Mouse (Mus musculus): Measurements from ENCODE around the gene Psg27. TPM values are rescaled to one million over a fixed set of nuclear protein-coding genes. Genes with fewer than 3 reads are reported as not detected.
"Not testable (repeated sequence)": the region's sequence is repeated elsewhere in the genome, so short reads cannot be mapped to it uniquely, and the experiment has no call there.

Psg27 gene
- not detected in 2 replicates for polyA plus RNA-seq (2016; fragmentation: Nextera tagmentation; extraction: Ambion mirVana)

DNA sequence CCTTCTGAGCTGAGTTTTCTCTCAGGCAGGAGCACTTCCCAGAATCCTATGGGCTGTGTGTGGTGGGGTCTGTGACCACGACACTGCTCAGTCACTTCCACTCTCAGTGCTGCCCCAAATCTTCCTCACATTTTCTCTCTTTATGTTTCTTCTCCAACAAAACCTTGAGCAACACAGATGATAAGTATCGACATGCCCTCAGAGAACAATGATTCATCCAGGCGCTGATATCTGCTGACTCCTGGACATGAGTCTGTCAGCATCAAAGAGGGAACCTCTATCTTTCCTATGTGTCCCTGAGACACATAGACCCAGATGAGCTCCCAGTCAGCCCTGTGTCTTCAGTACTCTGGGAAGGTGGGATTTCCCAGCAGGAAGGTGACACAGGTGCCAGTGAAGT is at the start of gene Psg27:
Psg27 (minus strand) TSS at position 101 of the 400 bp plus-strand sequence.
- Histone ChIP-seq H3K27ac (replicated peaks) (no peak within 1 kb of the TSS), H3K4me1 (no peaks in the 10 kb centered on the region), H3K36me3 (replicated peaks) (no peaks in the 10 kb centered on the region), H3K9me3 (peaks cover 17% of the 10 kb centered on the region; the same call in 1 of the 2 replicates), H3K27me3 (replicated peaks; ENCODE audit: low read depth, poor library complexity, severe bottlenecking) (no peaks in the 10 kb centered on the region), H3K4me3 (no peak within 1 kb of the TSS)
- 91% methylated on average over 3 of the region's 3 CpGs for WGBS
- DNase-seq (ENCODE audit: low spot score): no peak

DNA sequence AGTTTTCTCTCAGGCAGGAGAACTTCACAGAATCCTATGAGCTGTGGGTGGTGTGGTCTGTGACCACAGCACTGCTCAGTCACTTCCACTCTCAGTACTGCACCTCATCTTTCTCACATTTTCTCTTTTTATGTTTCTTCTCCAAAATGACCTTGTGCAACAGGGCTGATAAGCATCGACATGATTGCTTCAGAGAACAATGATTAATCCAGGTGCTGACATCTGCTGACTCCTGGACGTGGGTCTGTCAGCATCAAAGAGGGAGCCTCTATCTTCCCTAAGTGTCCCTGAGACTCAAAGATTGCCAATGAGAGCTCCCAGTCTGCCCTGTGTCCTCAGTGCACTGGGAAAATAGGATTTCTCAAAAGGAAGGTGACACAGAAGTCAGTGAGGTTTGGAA is 49.3 kb upstream of the Psg27 start, which contains the start of gene Psg23:
Psg23 (minus strand) TSS at position 101 of the 400 bp plus-strand sequence.
- H3K27ac ChIP-seq (replicated peaks): not testable (repeated sequence)

DNA sequence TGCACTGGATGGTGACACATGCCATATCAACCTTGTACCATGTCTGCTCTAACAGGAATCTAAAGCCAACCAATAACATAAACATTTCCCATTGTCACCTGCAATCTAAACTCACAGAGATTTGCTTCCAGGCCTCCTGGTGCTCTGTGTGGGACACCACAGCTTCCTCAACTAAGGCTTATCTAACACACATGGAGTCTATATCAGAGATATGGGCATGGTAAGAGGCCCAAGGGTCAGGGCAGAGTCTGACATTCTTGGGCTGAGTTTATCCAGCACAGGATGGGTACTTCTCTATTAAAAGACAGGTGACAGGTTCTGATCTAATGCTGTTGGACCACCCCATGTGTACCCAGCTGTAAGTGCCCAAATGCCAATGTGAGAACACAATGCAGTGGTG is 7.3 kb downstream of the Psg27 start:
- no peaks in the 10 kb centered on the region for H3K36me3 ChIP-seq (replicated peaks)
- H3K27me3 ChIP-seq (replicated peaks; ENCODE audit: low read depth, poor library complexity, severe bottlenecking): no peaks in the 10 kb centered on the region
- peaks cover 6% of the 10 kb centered on the region for H3K9me3 ChIP-seq
- no peak overlapping the region for H3K27ac ChIP-seq (replicated peaks)
- no peak overlapping the region for H3K4me3 ChIP-seq
- DNase-seq (ENCODE audit: low spot score): no peak
- H3K4me1 ChIP-seq: no peaks in the 10 kb centered on the region

More for the DNA sequence above, 49.3 kb upstream of the Psg27 start, which contains the start of gene Psg23:
- H3K4me1 ChIP-seq; H3K27me3 ChIP-seq (replicated peaks; ENCODE audit: low read depth, poor library complexity, severe bottlenecking); H3K4me3 ChIP-seq; DNase-seq (ENCODE audit: low spot score); H3K9me3 ChIP-seq; H3K36me3 ChIP-seq (replicated peaks): not testable (repeated sequence)
- WGBS: 66% methylated on average over 2 of the region's 2 CpGs

DNA sequence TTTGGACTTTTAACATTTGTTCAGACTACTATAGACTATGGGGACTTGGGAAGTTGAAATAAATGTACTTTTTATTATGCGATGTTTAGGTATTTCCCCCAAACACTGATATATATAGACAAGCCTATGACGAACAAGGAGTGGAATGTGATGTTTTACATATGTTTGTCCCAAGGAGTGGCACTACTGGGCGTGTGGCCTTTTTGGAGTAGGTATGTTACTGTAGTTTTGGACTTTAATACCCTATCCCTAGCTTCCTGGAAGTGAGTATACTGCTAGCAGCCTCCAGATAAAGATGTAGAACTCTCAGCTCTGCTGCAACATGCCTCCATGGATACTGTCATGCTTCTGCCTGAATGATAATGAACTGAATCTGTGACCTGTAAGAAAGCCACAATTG is 11.4 kb downstream of the Psg27 start:
- not testable (repeated sequence) for DNase-seq (ENCODE audit: low spot score); H3K27ac ChIP-seq (replicated peaks); H3K36me3 ChIP-seq (replicated peaks); H3K4me3 ChIP-seq; H3K27me3 ChIP-seq (replicated peaks; ENCODE audit: low read depth, poor library complexity, severe bottlenecking); H3K4me1 ChIP-seq; H3K9me3 ChIP-seq
- WGBS: 82% methylated on average over 3 of the region's 3 CpGs

DNA sequence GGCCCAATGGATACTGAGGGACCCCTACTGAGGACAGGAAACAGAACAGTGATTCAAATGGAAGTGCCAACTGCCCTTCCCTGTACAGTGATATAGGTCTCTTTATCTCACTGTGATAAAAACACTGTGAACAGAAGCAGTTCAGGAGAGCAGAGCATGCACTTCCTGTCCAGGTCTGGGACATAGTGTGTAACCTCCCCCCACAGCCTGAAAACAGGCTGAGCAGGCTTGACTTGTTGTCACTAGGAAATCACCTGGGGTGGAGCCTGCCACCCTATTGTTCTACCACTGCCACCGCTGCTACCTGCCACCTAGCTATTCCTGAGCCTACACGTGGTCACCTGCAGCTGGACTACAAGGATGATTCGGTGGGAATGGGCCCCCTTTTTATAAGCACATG is 33.7 kb downstream of the Psg27 start:
- no peak overlapping the region for H3K4me3 ChIP-seq
- no peak for DNase-seq (ENCODE audit: low spot score)
- H3K27me3 ChIP-seq (replicated peaks; ENCODE audit: low read depth, poor library complexity, severe bottlenecking): no peaks in the 10 kb centered on the region
- H3K9me3 ChIP-seq: peaks cover 11% of the 10 kb centered on the region
- H3K36me3 ChIP-seq (replicated peaks): no peaks in the 10 kb centered on the region
- no peaks in the 10 kb centered on the region for H3K4me1 ChIP-seq
- H3K27ac ChIP-seq (replicated peaks): no peak overlapping the region
- whole genome bisulfite sequencing: 51% methylated on average over 3 of the region's 3 CpGs

DNA sequence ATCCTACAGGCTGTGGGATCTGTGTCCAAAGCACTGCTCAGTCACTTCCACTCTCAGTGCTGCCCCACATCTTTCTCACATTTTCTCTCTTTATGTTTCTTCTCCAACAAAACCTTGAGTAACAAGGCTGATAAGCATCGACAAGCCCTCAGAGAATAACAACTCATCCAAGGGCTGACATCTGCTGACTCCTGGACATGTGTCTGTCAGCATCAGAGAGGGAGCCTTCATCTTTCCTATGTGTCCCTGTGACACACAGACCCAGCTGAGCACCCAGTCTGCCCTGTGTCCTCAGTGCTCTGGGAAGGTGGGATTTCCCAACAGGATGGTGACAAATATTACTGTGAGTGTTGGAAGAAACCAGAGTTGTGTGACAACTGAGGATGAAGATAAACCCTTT is 34.9 kb downstream of the Psg27 start, which contains the start of gene Psg25:
Psg25 (minus strand) TSS at position 101 of the 400 bp plus-strand sequence.
- Histone ChIP-seq H3K27me3 (replicated peaks; ENCODE audit: low read depth, poor library complexity, severe bottlenecking) (no peaks in the 10 kb centered on the region), H3K9me3 (peaks cover 11% of the 10 kb centered on the region), H3K4me1 (no peaks in the 10 kb centered on the region), H3K4me3 (no peak within 1 kb of the TSS), H3K27ac (replicated peaks) (no peak within 1 kb of the TSS), H3K36me3 (replicated peaks) (no peaks in the 10 kb centered on the region)
- DNase-seq (ENCODE audit: low spot score): no peak
- 88% methylated on average over 1 of the region's 1 CpGs for WGBS

DNA sequence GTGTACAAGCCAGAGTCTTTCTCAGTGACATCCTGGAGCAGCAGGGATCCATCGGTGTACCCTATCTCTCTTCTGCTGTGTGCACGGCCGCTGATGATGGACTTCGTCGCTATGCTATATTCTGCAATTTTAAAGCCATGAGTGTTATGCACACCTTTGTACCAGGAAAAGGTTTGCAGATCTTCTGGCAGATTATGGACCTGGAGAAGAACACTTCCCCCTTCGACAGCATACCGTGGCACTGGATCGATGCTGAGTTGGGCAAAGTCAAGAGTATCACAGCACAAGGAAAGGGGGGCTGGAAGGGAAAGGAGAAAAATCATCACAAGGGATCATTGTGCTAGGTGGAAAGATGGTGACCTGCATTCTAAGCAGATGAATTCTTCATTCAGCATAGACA is 42.4 kb downstream of the Psg27 start:
- no peak for DNase-seq (ENCODE audit: low spot score)
- Histone ChIP-seq H3K4me3 (no peak overlapping the region), H3K27me3 (replicated peaks; ENCODE audit: low read depth, poor library complexity, severe bottlenecking) (no peaks in the 10 kb centered on the region), H3K36me3 (replicated peaks) (no peaks in the 10 kb centered on the region), H3K9me3 (peaks cover 4% of the 10 kb centered on the region; the same call in 1 of the 2 replicates), H3K4me1 (no peaks in the 10 kb centered on the region), H3K27ac (replicated peaks) (no peak overlapping the region)
- WGBS: 96% methylated on average over 8 of the region's 8 CpGs

DNA sequence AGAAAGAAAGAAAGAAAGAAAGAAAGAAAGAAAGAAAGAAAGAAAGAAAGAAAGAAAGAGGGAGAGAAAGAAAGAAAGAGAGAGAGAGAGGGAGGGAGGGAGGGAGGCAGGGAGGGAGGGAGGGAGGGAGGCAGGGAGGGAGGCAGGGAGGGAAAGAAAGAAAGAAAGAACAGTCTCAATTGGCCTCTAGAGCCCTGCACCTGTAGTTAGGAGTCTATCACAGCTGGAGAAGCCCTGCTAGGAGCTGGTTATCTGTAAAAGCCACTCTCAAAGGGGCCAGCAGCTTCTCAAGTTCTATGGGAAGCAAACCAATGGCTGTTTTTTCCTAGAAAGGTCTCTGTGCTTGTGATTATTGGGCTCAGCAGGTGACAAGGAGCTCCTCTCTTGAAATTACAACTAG is 54.3 kb downstream of the Psg27 start:
- H3K4me3 ChIP-seq; H3K27me3 ChIP-seq (replicated peaks; ENCODE audit: low read depth, poor library complexity, severe bottlenecking); DNase-seq (ENCODE audit: low spot score); H3K27ac ChIP-seq (replicated peaks); H3K36me3 ChIP-seq (replicated peaks); H3K9me3 ChIP-seq; H3K4me1 ChIP-seq: not testable (repeated sequence)

DNA sequence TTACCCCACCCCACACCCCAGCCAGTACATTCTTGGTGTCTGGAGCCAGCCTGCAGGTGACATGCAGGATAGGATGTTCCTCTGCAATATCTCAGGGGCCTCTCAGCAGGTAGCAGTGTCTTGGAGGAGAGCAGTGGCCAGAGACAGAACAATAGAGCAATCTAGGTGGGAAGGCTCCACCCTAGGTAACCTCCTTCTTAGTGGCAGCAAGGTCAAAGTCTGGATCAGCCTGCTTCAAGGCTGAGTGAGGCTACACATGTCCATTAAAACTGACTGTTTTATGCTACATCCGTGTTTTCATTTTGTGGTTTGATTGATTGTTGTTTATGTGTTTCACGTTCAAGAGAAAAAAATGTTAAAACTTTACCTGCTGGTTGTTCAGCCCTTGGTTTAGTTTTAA is 54.7 kb downstream of the Psg27 start:
- H3K36me3 ChIP-seq (replicated peaks); DNase-seq (ENCODE audit: low spot score); H3K27me3 ChIP-seq (replicated peaks; ENCODE audit: low read depth, poor library complexity, severe bottlenecking); H3K9me3 ChIP-seq; H3K27ac ChIP-seq (replicated peaks); H3K4me3 ChIP-seq; H3K4me1 ChIP-seq: not testable (repeated sequence)
- 63% methylated on average over 2 of the region's 2 CpGs for WGBS

DNA sequence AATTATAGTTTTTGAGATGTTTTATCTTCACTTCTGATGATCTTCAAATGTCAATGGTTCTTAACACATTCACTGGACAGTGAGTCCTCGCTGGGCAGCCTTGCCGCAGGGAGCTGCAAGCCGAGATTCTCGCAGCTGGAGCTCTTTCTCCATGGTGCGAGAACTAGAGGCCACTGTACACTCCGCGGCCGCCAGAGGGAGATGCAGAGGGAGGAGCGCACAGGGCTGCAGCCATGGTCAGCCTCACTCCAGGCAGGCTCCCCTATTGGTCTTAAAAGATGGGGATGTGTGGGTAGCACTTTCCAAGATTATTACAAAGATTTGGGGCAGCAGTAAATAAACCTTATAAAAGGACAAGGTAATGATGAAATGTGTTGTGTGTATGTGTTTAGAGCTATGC is 55.6 kb downstream of the Psg27 start:
- H3K27me3 ChIP-seq (replicated peaks; ENCODE audit: low read depth, poor library complexity, severe bottlenecking): no peaks in the 10 kb centered on the region
- 16% methylated on average over 9 of the region's 9 CpGs for WGBS
- no peaks in the 10 kb centered on the region for H3K4me1 ChIP-seq
- peak; percentile 64 for DNase-seq (ENCODE audit: low spot score)
- no peak overlapping the region for H3K27ac ChIP-seq (replicated peaks)
- no peak overlapping the region for H3K4me3 ChIP-seq
- H3K9me3 ChIP-seq: no peaks in the 10 kb centered on the region; the same call in 1 of the 2 replicates
- no peaks in the 10 kb centered on the region for H3K36me3 ChIP-seq (replicated peaks)

Other genes starting within 250 kb of the Psg27 start
- gene Psg18, start 212.3 kb downstream of the Psg27 start, polyA plus RNA-seq (2016; fragmentation: Nextera tagmentation; extraction: Ambion mirVana): not detected in 2 replicates
- gene Psg28, start 135.3 kb downstream of the Psg27 start, polyA plus RNA-seq (2016; fragmentation: Nextera tagmentation; extraction: Ambion mirVana): not detected in 2 replicates
- gene Psg26, start 83.1 kb downstream of the Psg27 start, polyA plus RNA-seq (2016; fragmentation: Nextera tagmentation; extraction: Ambion mirVana): not detected in 2 replicates
- not detected in 2 replicates for gene Psg25, start 35.0 kb downstream of the Psg27 start, polyA plus RNA-seq (2016; fragmentation: Nextera tagmentation; extraction: Ambion mirVana)
- not detected in 2 replicates for gene Psg23, start 49.2 kb upstream of the Psg27 start, polyA plus RNA-seq (2016; fragmentation: Nextera tagmentation; extraction: Ambion mirVana)
- gene Psg21, start 89.4 kb upstream of the Psg27 start, polyA plus RNA-seq (2016; fragmentation: Nextera tagmentation; extraction: Ambion mirVana): not detected in 2 replicates
- not detected in 2 replicates for gene Psg20, start 118.9 kb upstream of the Psg27 start, polyA plus RNA-seq (2016; fragmentation: Nextera tagmentation; extraction: Ambion mirVana)
- not detected in 2 replicates for gene Psg22, start 150.8 kb upstream of the Psg27 start, polyA plus RNA-seq (2016; fragmentation: Nextera tagmentation; extraction: Ambion mirVana)
- not detected in 2 replicates for gene Psg19, start 231.2 kb upstream of the Psg27 start, polyA plus RNA-seq (2016; fragmentation: Nextera tagmentation; extraction: Ambion mirVana)